Mouse (Mus musculus) kidney, adult 2 months (tissue): ENCODE data around the gene Selp.

Source experiments
- CTCF ChIP-seq: fragments of 200-500 bp; conservative IDR thresholded peaks from 2 replicates; pipeline ENCODE4 v1.5.1; 2011; ENCODE audit warnings: low read depth, mild to moderate bottlenecking, control low read depth, low read length, moderate library complexity, mixed read lengths; ENCODE audit not compliant: insufficient read depth, insufficient read length
- POLR2A ChIP-seq: fragments of 200-500 bp; IDR thresholded peaks from one replicate; pipeline ENCODE4 v1.6.1; 2011; ENCODE audit warnings: low read depth, low read length, control low read depth

DNA sequence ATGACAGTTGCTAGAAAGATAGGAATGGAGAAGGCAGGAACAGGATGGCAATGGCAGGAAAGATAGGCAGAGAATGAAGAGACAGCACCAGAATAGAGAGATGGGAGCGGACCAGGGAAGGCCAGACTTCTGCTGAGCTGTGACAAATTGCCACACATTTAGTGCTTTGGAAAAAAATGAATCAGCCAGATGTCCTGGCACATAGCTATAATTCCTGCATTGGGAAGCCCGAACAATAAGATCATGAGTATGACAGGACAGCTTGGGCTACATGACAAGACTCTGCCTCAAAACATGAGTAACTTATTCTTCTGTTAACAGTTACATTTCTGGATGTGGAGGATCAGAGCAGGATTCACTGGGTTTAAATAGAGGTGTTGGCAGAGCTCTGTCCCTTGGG is 44.7 kb downstream of the Selp start:
- TF ChIP-seq CTCF (no peak), POLR2A (no peak)
